Mouse (Mus musculus): Measurements from ENCODE around the gene Msh3.
"Not testable (repeated sequence)": the region's sequence is repeated elsewhere in the genome, so short reads cannot be mapped to it uniquely, and the experiment has no call there.

The Msh3 gene

GRCm38 (mm10) chr13:92354456-92355271 is at the start of gene Msh3, which contains the start of gene Dhfr:
TSS of gene Msh3 (minus strand) at chr13:92355003.
TSS of gene Dhfr (plus strand) at chr13:92354726.
- peak; percentile 86 to 93 for DNase-seq (ENCODE audit: low read depth in 1 of 2, low spot score in 2 of 2)

- DNase-seq (ENCODE audit: low read depth in 1 of 2, low spot score in 2 of 2): no peak
Measured at GRCm38 (mm10) chr13:92403496-92403895, 48.7 kb upstream of the Msh3 start.

GRCm38 (mm10) chr13:92402063-92402462 is 47.3 kb upstream of the Msh3 start:
- no peak for DNase-seq (ENCODE audit: low read depth in 1 of 2, low spot score in 2 of 2)

GRCm38 (mm10) chr13:92398491-92399384 is 43.9 kb upstream of the Msh3 start:
- no peak for DNase-seq (ENCODE audit: low read depth in 1 of 2, low spot score in 2 of 2)

GRCm38 (mm10) chr13:92393047-92393661 is 38.4 kb upstream of the Msh3 start:
- DNase-seq (ENCODE audit: low read depth in 1 of 2, low spot score in 2 of 2): no peak

GRCm38 (mm10) chr13:92387367-92387766 is 32.6 kb upstream of the Msh3 start:
- no peak for DNase-seq (ENCODE audit: low read depth in 1 of 2, low spot score in 2 of 2)

GRCm38 (mm10) chr13:92371466-92371865 is 16.7 kb upstream of the Msh3 start:
- not testable (repeated sequence) for DNase-seq (ENCODE audit: low read depth in 1 of 2, low spot score in 2 of 2)

- no peak for DNase-seq (ENCODE audit: low read depth in 1 of 2, low spot score in 2 of 2)
Measured at GRCm38 (mm10) chr13:92370811-92371210, 16.0 kb upstream of the Msh3 start.

GRCm38 (mm10) chr13:92365312-92365711 is 10.5 kb upstream of the Msh3 start:
- no peak for DNase-seq (ENCODE audit: low read depth in 1 of 2, low spot score in 2 of 2)

GRCm38 (mm10) chr13:92361609-92362008 is 6.8 kb upstream of the Msh3 start:
- no peak for DNase-seq (ENCODE audit: low read depth in 1 of 2, low spot score in 2 of 2)

- DNase-seq (ENCODE audit: low read depth in 1 of 2, low spot score in 2 of 2): no peak
Measured at GRCm38 (mm10) chr13:92357644-92358043, 2.8 kb upstream of the Msh3 start.

GRCm38 (mm10) chr13:92356376-92356775 is 1.6 kb upstream of the Msh3 start:
- no peak for DNase-seq (ENCODE audit: low read depth in 1 of 2, low spot score in 2 of 2)

GRCm38 (mm10) chr13:92355272-92355643 is 455 bp upstream of the Msh3 start:
- DNase-seq (ENCODE audit: low read depth in 1 of 2, low spot score in 2 of 2): no peak

GRCm38 (mm10) chr13:92353956-92354355 is 847 bp downstream of the Msh3 start:
- no peak for DNase-seq (ENCODE audit: low read depth in 1 of 2, low spot score in 2 of 2)

GRCm38 (mm10) chr13:92351100-92351499 is 3.7 kb downstream of the Msh3 start:
- no peak for DNase-seq (ENCODE audit: low read depth in 1 of 2, low spot score in 2 of 2)

GRCm38 (mm10) chr13:92346338-92346737 is 8.5 kb downstream of the Msh3 start:
- DNase-seq (ENCODE audit: low read depth in 1 of 2, low spot score in 2 of 2): no peak

GRCm38 (mm10) chr13:92344033-92344432 is 10.8 kb downstream of the Msh3 start:
- no peak for DNase-seq (ENCODE audit: low read depth in 1 of 2, low spot score in 2 of 2)

GRCm38 (mm10) chr13:92339787-92340186 is 15.0 kb downstream of the Msh3 start:
- no peak for DNase-seq (ENCODE audit: low read depth in 1 of 2, low spot score in 2 of 2)

- DNase-seq (ENCODE audit: low read depth in 1 of 2, low spot score in 2 of 2): no peak
Measured at GRCm38 (mm10) chr13:92337773-92338462, 16.9 kb downstream of the Msh3 start.

- DNase-seq (ENCODE audit: low read depth in 1 of 2, low spot score in 2 of 2): peak in 1 of 2 experiments; percentile 3
Measured at GRCm38 (mm10) chr13:92336857-92337256, 17.9 kb downstream of the Msh3 start.

Measured in monocyte, adult 2 months (primary cell).